Mouse (Mus musculus): ENCODE measurements around the gene Il1rapl1. TPM values are rescaled to one million over a fixed set of nuclear protein-coding genes. Genes with fewer than 3 reads are reported as not detected.

Gene Il1rapl1
- polyA plus RNA-seq (2016; fragmentation: Nextera tagmentation; extraction: Ambion mirVana), result 0.09 TPM in 1 of 2 replicates, not detected in the other

DNA sequence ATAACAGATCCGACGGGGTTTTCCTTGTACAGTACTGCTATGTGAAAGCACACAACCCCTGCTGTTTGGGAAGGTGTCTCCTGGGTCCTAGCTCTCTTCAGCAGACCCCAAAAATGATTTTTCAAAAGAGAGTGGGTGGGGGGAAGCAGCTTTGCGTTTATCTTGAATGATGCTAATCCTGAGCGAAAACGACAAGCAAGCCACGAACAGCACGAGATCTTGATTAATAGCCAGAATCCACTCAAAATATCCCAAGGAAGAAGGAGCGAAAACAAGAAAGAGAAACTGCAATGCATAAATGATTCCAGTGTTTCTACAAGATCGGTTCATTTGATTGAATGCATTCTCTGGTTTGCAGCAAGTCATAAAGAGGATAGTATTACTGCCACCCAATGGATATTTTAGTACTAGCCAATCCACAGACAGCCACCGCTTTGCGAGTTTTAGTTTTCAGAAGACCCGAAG is at the start of gene Il1rapl1:
Gene Il1rapl1 (minus strand): TSS at position 37 of the 465 bp plus-strand sequence.
- Histone ChIP-seq H3K4me1 (no peaks in the 10 kb centered on the region), H3K27ac (no peak within 1 kb of the TSS), H3K4me3 (peak within 1 kb of the TSS; percentile 47), H3K27me3 (ENCODE audit: insufficient read depth, poor library complexity, severe bottlenecking) (no peaks in the 10 kb centered on the region), H3K36me3 (no peaks in the 10 kb centered on the region), H3K9me3 (no peaks in the 10 kb centered on the region)
- 23% methylated on average over 12 of the region's 12 CpGs for WGBS
- DNase-seq (ENCODE audit: low spot score), result no peak

DNA sequence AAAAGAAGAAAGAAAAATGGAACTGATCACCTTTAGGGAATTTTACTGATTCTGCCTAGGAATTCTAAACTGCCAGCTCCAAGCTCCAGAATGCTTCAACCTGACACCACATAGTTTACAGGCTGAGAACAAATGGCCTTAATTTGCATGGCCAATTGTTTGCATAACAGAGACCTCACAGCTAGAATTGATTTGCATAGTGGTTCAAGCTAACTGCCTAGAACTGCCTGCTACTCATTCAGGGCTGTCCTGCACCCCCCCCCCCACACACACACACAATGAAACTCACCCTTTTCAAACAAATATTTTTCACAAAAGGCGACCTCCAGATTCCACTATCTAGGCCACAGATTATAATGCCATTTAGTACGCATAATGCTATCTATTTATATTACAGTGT is 42.6 kb upstream of the Il1rapl1 start:
- no peaks in the 10 kb centered on the region for H3K27me3 ChIP-seq (ENCODE audit: insufficient read depth, poor library complexity, severe bottlenecking)
- H3K9me3 ChIP-seq, result no peaks in the 10 kb centered on the region
- H3K27ac ChIP-seq, result no peak overlapping the region
- H3K36me3 ChIP-seq, result no peaks in the 10 kb centered on the region
- H3K4me1 ChIP-seq, result no peaks in the 10 kb centered on the region
- no peak overlapping the region for H3K4me3 ChIP-seq
- WGBS, result 28% methylated on average over 2 of the region's 2 CpGs
- DNase-seq (ENCODE audit: low spot score), result no peak

DNA sequence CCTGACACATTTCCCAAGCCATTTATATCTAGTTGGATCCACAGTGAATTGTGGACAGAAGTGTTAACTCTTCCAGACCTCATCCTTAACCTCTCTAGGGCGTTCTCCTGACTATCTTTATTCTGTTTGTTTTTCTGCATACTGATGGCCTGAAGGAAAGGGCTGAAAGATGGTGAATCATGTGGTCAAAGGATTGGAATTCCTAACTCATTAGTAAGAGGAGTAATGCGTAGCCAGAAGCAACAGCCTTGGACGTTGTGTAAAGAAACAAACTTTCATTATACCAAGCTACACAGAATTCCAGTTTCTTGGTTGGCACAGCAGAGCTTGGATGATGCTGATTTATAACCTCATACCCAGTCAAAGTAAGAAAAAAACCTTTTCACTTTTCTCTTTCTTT is 10.2 kb upstream of the Il1rapl1 start:
- no peaks in the 10 kb centered on the region for H3K27me3 ChIP-seq (ENCODE audit: insufficient read depth, poor library complexity, severe bottlenecking)
- no peak overlapping the region for H3K4me3 ChIP-seq
- no peaks in the 10 kb centered on the region for H3K4me1 ChIP-seq
- no peaks in the 10 kb centered on the region for H3K36me3 ChIP-seq
- H3K9me3 ChIP-seq, result no peaks in the 10 kb centered on the region
- no peak for DNase-seq (ENCODE audit: low spot score)
- H3K27ac ChIP-seq, result no peak overlapping the region
- whole genome bisulfite sequencing, result 55% methylated on average over 3 of the region's 3 CpGs

DNA sequence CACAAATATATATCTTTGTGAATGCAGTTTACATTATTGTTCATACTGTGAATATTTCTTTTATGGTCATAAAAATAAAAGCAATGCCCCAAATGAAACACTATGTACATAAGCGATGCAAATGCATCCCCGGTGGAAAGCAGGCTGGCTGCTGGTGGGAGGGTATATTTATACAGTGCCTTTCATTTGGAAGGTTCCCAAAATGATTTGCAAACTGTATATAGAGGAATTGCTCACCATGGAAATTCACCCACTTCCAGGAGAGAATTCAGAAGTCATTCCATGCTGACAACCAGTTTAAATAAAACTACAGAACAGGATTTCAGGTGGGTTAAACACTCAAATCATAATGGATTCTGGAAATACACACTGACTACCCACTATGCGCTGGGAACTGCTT is 4.6 kb upstream of the Il1rapl1 start:
- Histone ChIP-seq H3K27ac (no peak overlapping the region), H3K4me1 (no peaks in the 10 kb centered on the region), H3K9me3 (no peaks in the 10 kb centered on the region), H3K36me3 (no peaks in the 10 kb centered on the region), H3K27me3 (ENCODE audit: insufficient read depth, poor library complexity, severe bottlenecking) (no peaks in the 10 kb centered on the region), H3K4me3 (no peak overlapping the region)
- WGBS, result 78% methylated on average over 3 of the region's 3 CpGs
- DNase-seq (ENCODE audit: low spot score), result no peak

DNA sequence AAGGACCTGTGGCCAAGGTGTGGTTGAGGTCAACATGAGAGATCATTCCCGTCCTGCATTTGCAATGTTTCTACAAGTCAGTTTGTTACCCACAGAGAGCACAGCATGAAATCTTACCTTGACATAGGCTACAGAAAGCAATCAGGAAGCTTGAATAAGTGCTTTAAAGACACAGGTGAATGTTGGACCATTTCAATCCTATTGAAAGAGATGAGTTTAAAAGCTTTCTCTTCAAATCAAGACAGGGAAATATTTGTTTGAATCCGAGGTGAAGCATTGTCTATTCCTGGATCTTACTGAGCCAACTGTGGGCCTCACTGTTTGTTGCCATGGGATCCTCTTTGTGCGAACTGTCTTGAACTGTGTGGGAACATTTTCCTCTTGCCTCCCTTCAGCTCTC is 2.4 kb upstream of the Il1rapl1 start:
- Histone ChIP-seq H3K27me3 (ENCODE audit: insufficient read depth, poor library complexity, severe bottlenecking) (no peaks in the 10 kb centered on the region), H3K27ac (no peak overlapping the region), H3K4me1 (no peaks in the 10 kb centered on the region), H3K36me3 (no peaks in the 10 kb centered on the region), H3K9me3 (no peaks in the 10 kb centered on the region), H3K4me3 (no peak overlapping the region)
- no peak for DNase-seq (ENCODE audit: low spot score)
- 49% methylated on average over 3 of the region's 3 CpGs for WGBS

DNA sequence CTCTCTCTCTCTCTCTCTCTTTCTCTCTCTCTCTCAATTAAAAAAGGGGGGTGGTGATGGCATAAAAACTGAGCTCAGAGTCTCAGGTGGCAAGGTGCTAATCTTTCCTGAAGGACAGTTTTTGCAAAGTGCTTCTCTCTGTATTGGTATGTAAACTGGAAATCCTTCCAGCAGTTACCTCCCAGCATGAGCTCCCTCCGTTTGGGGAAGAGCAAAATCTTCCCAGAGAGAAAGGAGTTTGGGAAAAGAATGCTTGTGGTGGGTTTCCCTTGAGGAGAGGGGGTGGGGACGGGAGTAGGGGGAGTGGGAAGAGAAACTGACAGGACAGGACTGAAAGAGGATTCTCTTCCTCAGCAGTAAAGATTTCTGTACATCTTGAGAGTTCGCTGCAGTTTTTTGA is 881 bp upstream of the Il1rapl1 start:
- Histone ChIP-seq H3K4me1 (no peaks in the 10 kb centered on the region), H3K4me3 (peak overlapping the region; percentile 47), H3K9me3 (no peaks in the 10 kb centered on the region), H3K27ac (no peak overlapping the region), H3K27me3 (ENCODE audit: insufficient read depth, poor library complexity, severe bottlenecking) (no peaks in the 10 kb centered on the region), H3K36me3 (no peaks in the 10 kb centered on the region)
- no peak for DNase-seq (ENCODE audit: low spot score)
- WGBS, result 5% methylated on average over 3 of the region's 3 CpGs

DNA sequence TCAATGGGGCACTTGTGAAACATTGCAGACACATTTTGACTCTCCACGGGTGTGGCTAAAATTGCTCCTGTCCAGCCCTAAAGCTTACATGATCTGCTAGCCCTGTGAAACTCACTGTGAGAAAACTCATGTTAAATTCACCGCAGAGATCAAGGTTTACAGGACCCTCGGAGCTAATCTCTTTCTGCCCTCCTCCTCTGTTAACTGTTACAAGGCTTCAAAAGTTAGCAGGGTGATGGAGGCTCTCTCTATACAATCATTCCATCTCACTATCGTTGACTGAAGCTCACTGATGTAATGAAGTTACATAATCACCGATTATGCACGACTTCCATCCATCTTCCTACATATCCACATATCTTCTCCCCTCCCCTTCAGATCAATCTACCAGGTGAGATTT is 1.9 kb downstream of the Il1rapl1 start:
- H3K4me3 ChIP-seq, result no peak overlapping the region
- no peaks in the 10 kb centered on the region for H3K9me3 ChIP-seq
- H3K27me3 ChIP-seq (ENCODE audit: insufficient read depth, poor library complexity, severe bottlenecking), result no peaks in the 10 kb centered on the region
- WGBS, result 53% methylated on average over 6 of the region's 6 CpGs
- H3K36me3 ChIP-seq, result no peaks in the 10 kb centered on the region
- no peaks in the 10 kb centered on the region for H3K4me1 ChIP-seq
- H3K27ac ChIP-seq, result no peak overlapping the region
- no peak for DNase-seq (ENCODE audit: low spot score)

DNA sequence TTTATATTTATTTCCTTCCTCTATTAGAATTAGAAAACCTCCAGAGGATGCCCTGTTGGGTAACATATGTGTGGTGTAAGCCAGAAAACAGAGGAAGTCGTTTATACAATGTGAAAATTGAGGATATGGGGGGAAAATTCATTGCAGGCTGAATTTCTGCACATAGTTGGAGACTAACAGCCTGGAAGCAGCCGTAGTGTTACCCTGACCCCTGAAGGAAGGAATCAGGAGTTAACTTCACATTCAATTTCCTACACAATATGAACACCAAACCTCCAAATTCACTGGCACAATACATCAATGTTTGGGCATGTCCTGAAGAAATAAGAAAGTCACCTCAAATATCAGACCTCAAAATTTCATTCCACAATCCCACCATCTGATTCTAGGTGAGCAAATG is 3.2 kb downstream of the Il1rapl1 start:
- H3K4me1 ChIP-seq, result no peaks in the 10 kb centered on the region
- WGBS, result 50% methylated on average over 2 of the region's 2 CpGs
- no peak overlapping the region for H3K4me3 ChIP-seq
- H3K27me3 ChIP-seq (ENCODE audit: insufficient read depth, poor library complexity, severe bottlenecking), result no peaks in the 10 kb centered on the region
- DNase-seq (ENCODE audit: low spot score), result no peak
- H3K27ac ChIP-seq, result no peak overlapping the region
- no peaks in the 10 kb centered on the region for H3K36me3 ChIP-seq
- H3K9me3 ChIP-seq, result no peaks in the 10 kb centered on the region

DNA sequence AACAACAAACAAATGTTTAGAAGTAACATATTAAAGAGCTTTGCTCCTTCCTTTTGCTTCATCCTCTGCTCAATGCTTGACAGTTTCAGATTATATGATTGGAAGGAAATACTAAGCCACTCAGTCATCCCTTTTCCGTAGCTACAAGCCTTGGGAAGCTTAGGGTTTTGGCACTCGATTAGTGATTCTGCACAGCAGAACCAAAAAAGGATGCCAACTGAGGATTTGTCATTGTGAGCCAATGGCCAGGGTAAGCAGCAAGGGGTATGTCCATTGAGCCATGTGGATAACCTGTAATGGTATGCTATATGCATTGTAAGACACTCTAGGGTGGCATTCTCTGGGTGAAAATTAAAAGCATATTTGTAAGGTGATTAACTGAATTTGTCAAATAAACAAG is 5.7 kb downstream of the Il1rapl1 start:
- H3K4me3 ChIP-seq, result no peak overlapping the region
- H3K9me3 ChIP-seq, result no peaks in the 10 kb centered on the region
- H3K36me3 ChIP-seq, result no peaks in the 10 kb centered on the region
- no peak for DNase-seq (ENCODE audit: low spot score)
- 83% methylated on average over 2 of the region's 2 CpGs for WGBS
- H3K27me3 ChIP-seq (ENCODE audit: insufficient read depth, poor library complexity, severe bottlenecking), result no peaks in the 10 kb centered on the region
- H3K4me1 ChIP-seq, result no peaks in the 10 kb centered on the region
- no peak overlapping the region for H3K27ac ChIP-seq

DNA sequence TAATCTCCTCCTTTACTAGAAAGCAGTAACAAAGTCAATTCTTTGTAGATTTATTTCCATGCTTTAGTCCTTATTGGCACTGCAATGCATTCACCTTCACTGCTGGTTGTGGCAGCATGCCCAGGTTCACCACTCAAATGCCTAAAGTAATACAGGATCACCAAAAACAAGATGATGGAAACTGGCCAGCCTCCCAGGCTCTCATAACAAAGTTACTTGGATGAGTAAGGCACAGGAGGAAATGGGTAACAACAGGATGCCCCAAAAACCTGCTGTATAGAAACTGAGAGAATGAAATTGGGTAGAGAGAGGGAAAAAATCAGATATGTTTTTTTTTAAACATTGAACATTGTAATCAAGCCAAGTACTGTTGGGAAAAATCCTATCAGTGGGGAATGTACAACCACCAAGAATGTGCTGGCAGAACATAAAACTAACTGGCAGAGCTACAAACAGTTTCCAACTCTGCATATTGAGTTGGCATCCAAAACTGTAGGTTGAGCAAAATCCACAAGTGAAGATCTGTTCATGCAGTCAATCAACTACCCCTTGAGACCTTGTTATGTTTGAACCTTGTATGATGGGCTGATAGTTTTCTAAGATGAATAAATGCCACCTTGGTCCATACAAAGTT is 21.4 kb downstream of the Il1rapl1 start:
- no peaks in the 10 kb centered on the region for H3K4me1 ChIP-seq
- no peaks in the 10 kb centered on the region for H3K9me3 ChIP-seq
- no peak overlapping the region for H3K4me3 ChIP-seq
- no peak for DNase-seq (ENCODE audit: low spot score)
- H3K27me3 ChIP-seq (ENCODE audit: insufficient read depth, poor library complexity, severe bottlenecking), result no peaks in the 10 kb centered on the region
- H3K36me3 ChIP-seq, result no peaks in the 10 kb centered on the region
- H3K27ac ChIP-seq, result no peak overlapping the region

DNA sequence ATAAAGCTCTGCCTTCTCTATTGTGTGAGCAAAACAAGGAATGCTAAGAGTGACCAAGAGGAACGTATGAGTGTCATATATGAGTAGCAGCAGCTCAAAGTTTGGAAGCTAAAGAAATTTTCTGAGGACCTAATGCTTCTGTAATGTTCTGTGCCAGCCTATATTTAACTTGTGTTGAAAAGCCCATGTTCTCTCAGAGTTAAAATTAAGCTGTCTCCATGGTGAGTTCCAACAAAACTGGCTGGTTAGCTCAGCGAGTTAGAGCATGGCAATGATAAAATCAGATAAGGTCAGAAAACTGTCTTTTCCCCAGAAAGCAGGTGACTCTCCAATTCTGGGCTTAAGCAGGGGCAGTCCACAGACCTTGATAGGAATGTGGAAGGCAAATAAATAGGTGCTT is 25.6 kb downstream of the Il1rapl1 start:
- 68% methylated on average over 2 of the region's 2 CpGs for WGBS
- Histone ChIP-seq H3K9me3 (no peaks in the 10 kb centered on the region), H3K4me1 (no peaks in the 10 kb centered on the region), H3K36me3 (no peaks in the 10 kb centered on the region), H3K27me3 (ENCODE audit: insufficient read depth, poor library complexity, severe bottlenecking) (no peaks in the 10 kb centered on the region), H3K27ac (no peak overlapping the region), H3K4me3 (no peak overlapping the region)
- DNase-seq (ENCODE audit: low spot score), result no peak

DNA sequence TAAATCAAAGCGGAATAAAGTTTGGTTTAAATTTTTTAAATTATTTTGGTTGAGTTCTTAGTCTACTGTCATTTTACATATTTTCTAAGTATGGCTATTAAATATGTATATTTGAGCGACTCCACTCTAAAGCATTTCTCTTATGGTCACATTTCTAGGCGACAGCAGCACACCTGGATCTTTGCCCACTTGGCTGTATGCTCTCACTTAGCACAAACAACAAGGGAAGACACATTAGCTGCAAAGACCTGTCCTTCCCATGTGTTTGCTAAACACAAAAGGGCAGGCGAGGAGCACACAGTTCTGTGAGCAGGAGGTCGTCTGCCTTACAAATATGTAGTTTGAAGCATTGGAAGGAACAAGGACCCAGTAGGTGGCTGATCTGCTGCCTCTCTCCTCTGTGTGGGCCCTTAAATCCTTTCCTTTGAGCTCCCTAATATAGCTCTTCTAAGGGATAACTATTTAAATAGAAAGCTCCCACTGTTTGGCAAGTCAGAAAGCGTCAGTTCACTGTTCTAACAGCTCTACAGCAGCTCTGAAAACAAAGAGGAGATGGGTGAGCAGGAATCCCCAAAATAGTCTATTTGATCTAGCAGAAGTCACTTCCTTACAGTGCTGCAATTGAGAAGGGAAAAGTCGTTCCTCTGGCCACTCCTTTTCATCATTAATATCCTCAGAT is 42.6 kb downstream of the Il1rapl1 start:
- Histone ChIP-seq H3K4me1 (no peaks in the 10 kb centered on the region), H3K36me3 (no peaks in the 10 kb centered on the region)
- DNase-seq (ENCODE audit: low spot score), result no peak

DNA sequence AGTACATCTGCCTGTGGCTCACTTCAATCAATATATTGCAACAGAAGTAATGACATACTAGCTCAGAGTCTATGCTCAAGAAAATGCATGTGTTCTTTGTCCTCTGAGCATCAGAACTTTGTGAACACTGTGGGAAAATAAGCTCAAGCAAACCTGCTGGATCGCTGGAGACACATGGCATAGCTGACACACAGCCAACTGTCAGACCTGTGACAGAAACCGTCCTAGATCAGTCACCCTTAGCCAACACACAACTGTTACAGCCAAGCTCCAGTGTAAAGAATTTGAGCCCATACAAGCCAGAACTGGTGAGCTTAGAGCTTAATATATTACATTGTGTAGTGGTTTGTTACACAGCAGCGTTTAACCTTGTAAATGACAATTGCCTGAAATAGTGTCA is 45.1 kb downstream of the Il1rapl1 start:
- DNase-seq (ENCODE audit: low spot score), result no peak
- Histone ChIP-seq H3K27me3 (ENCODE audit: insufficient read depth, poor library complexity, severe bottlenecking) (no peaks in the 10 kb centered on the region), H3K27ac (no peak overlapping the region), H3K9me3 (no peaks in the 10 kb centered on the region), H3K36me3 (no peaks in the 10 kb centered on the region), H3K4me1 (no peaks in the 10 kb centered on the region), H3K4me3 (no peak overlapping the region)
- 76% methylated on average over 3 of the region's 3 CpGs for WGBS

More for the DNA sequence above, 42.6 kb downstream of the Il1rapl1 start:
- no peak overlapping the region for H3K4me3 ChIP-seq
- 46% methylated on average over 7 of the region's 7 CpGs for whole genome bisulfite sequencing
- H3K27me3 ChIP-seq (ENCODE audit: insufficient read depth, poor library complexity, severe bottlenecking), result no peaks in the 10 kb centered on the region
- no peak overlapping the region for H3K27ac ChIP-seq
- no peaks in the 10 kb centered on the region for H3K9me3 ChIP-seq

DNA sequence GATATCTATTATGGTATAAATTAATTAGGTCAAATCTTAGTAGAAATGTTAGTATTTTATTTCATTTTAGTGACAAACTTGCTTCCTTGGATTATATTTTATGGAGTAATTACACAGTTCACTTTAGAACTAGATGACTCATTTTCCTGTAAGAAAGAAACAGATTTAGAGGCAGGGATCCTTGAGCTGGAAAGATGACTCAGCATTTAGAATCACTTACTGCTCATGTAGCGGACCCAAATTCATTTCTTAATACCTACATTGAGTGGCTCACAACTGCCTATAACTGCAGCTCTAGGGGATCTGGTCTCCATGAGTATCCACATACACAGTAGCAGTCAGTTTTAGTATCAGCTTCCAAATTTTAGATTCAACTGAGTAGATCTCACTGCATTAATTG is 71.9 kb downstream of the Il1rapl1 start:
- H3K4me3 ChIP-seq, result no peak overlapping the region
- DNase-seq (ENCODE audit: low spot score), result no peak
- no peaks in the 10 kb centered on the region for H3K4me1 ChIP-seq
- no peaks in the 10 kb centered on the region for H3K36me3 ChIP-seq
- 83% methylated on average over 1 of the region's 1 CpGs for WGBS
- no peaks in the 10 kb centered on the region for H3K27me3 ChIP-seq (ENCODE audit: insufficient read depth, poor library complexity, severe bottlenecking)
- no peaks in the 10 kb centered on the region for H3K9me3 ChIP-seq
- H3K27ac ChIP-seq, result no peak overlapping the region

Data from heart, embryonic 10.5 days (tissue).